Mouse (Mus musculus) intestine, embryonic 16.5 days (tissue): ENCODE results near the gene Yars. TPM values are rescaled to one million over a fixed set of nuclear protein-coding genes. Genes with fewer than 3 reads are reported as not detected.

Source experiments
- polyA plus RNA-seq: library from polyadenylated mRNA; unstranded; fragments of >200 nt; fragmentation: Nextera tagmentation; extraction: Ambion mirVana; gene quantifications from 2 replicates; pipeline ENCODE4 v1.2.1, GENCODE M21; 2015

Gene Yars
- polyA plus RNA-seq, 1 experiment from 2014 or later, result 107 TPM

Other genes starting within 250 kb of the Yars start
- 11.1 and 12.5 TPM in 2 replicates for gene Azin2, start 227.3 kb upstream of the Yars start, polyA plus RNA-seq
- gene Ak2, start 197.8 kb upstream of the Yars start, polyA plus RNA-seq, result 343 and 356 TPM in 2 replicates
- 5.6 and 7.0 TPM in 2 replicates for gene Rnf19b, start 131.5 kb upstream of the Yars start, polyA plus RNA-seq
- 159 and 167 TPM in 2 replicates for gene Tmem54, start 84.2 kb upstream of the Yars start, polyA plus RNA-seq
- 4.0 and 4.5 TPM in 2 replicates for gene Hpca, start 67.7 kb upstream of the Yars start, polyA plus RNA-seq
- 1.5 and 2.2 TPM in 2 replicates for gene Fndc5, start 52.8 kb upstream of the Yars start, polyA plus RNA-seq
- 10.3 and 10.9 TPM in 2 replicates for gene S100pbp, start within 50 bp of the Yars start, polyA plus RNA-seq
- gene C77080, start 71.6 kb downstream of the Yars start, polyA plus RNA-seq, result 6.5 and 7.5 TPM in 2 replicates
- gene Sync, start 97.9 kb downstream of the Yars start, polyA plus RNA-seq, result 1.1 and 1.3 TPM in 2 replicates
- 271 and 297 TPM in 2 replicates for gene Rbbp4, start 145.6 kb downstream of the Yars start, polyA plus RNA-seq
- gene Zbtb8os, start 145.9 kb downstream of the Yars start, polyA plus RNA-seq, result 64.2 and 66.9 TPM in 2 replicates
- 13.6 and 14.0 TPM in 2 replicates for gene Zbtb8a, start 188.4 kb downstream of the Yars start, polyA plus RNA-seq